ENCODE assay signal across 8 mouse cellular contexts in genomic region chr3:68576431-68576830, GRCm38 (mm10).
DNase-seq lines count a peak whose midpoint lies in the region; ATAC-seq and TF ChIP-seq lines count a peak whose summit lies in the region.

No protein-coding gene starts in this region.

- peak overlapping the region; percentile 31 for H3K4me3 ChIP-seq in heart, embryonic 10.5 days
- peak overlapping the region; percentile 6; the same call in 1 of the 2 replicates for H3K4me3 ChIP-seq in midbrain, embryonic 16.5 days (ENCODE audit: low read depth, low read length)

- peak; percentile 22 for ATAC-seq in frontal cortex, adult (ENCODE audit: low TSS enrichment)
- ATAC-seq in midbrain, embryonic 16.5 days: no peak

- H3K9ac ChIP-seq in midbrain, embryonic 16.5 days (ENCODE audit: low read depth, low read length): peak overlapping the region; percentile 50

- H3K27ac ChIP-seq in heart, embryonic 10.5 days: peak overlapping the region; percentile 79
- H3K27ac ChIP-seq in midbrain, embryonic 16.5 days (ENCODE audit: low read length): peak overlapping the region; percentile 60

- H3K4me1 ChIP-seq in heart, embryonic 10.5 days: peaks cover 70% of the 10 kb centered on the region
- peaks cover 36% of the 10 kb centered on the region for H3K4me1 ChIP-seq in midbrain, embryonic 16.5 days (ENCODE audit: control insufficient read depth, insufficient read depth, low read length)

- no peaks in the 10 kb centered on the region for H3K9me3 ChIP-seq in heart, embryonic 10.5 days
- H3K9me3 ChIP-seq in midbrain, embryonic 16.5 days (replicated peaks; ENCODE audit: control insufficient read depth, low read length, poor library complexity, severe bottlenecking): no peaks in the 10 kb centered on the region

- TF ChIP-seq POLR2A in brain, embryonic 14.5 days (IDR thresholded peaks at IDR 0.05; ENCODE audit: borderline replicate concordance, extremely low read depth, insufficient read depth, insufficient read length, poor library complexity, severe bottlenecking): no peak

- 15% methylated on average over 7 of the region's 7 CpGs for WGBS in heart, embryonic 10.5 days
- WGBS in midbrain, embryonic 16.5 days: 8% methylated on average over 7 of the region's 7 CpGs

- H3K36me3 ChIP-seq in heart, embryonic 10.5 days: no peaks in the 10 kb centered on the region
- no peaks in the 10 kb centered on the region for H3K36me3 ChIP-seq in midbrain, embryonic 16.5 days (ENCODE audit: control insufficient read depth, insufficient read depth, low read length)

- no peak for TF ChIP-seq CTCF in brain, embryonic 14.5 days (IDR thresholded peaks at IDR 0.05; ENCODE audit: borderline replicate concordance, extremely low read depth, insufficient read depth, insufficient read length)

- peak overlapping the region; percentile 60 for H3K4me2 ChIP-seq in midbrain, embryonic 16.5 days (ENCODE audit: low read length)

- no peaks in the 10 kb centered on the region for H3K27me3 ChIP-seq in heart, embryonic 10.5 days (ENCODE audit: insufficient read depth, poor library complexity, severe bottlenecking)
- H3K27me3 ChIP-seq in midbrain, embryonic 16.5 days (ENCODE audit: control insufficient read depth, insufficient read depth, low read depth, low read length): no peaks in the 10 kb centered on the region

- peak; percentile 82 for DNase-seq in heart, embryonic 10.5 days (ENCODE audit: low spot score)
- DNase-seq in heart, postnatal 25 days (ENCODE audit: low spot score): no peak
- peak; percentile 94 for DNase-seq in brain, embryonic 14.5 days (ENCODE audit: low read depth)
- peak; percentile 91 for DNase-seq in layer of hippocampus, adult 9-11 months
- no peak for DNase-seq in urinary bladder, adult 2 months (ENCODE audit: low spot score)
- no peak for DNase-seq in spleen, postnatal 10 days (ENCODE audit: low spot score in 2 of 2)

- intact Hi-C loops in heart, postnatal 25 days (cut with DNase I): no loop called here

Comparison
In these comparisons a context has a peak if more than half of its experiments do, and no peak if none do; other contexts are left out.
1. DNase-seq: peak in heart, embryonic 10.5 days (single experiment), brain, embryonic 14.5 days (single experiment) and layer of hippocampus, adult 9-11 months (single experiment); none in heart, postnatal 25 days (single experiment), urinary bladder, adult 2 months (single experiment) and spleen, postnatal 10 days (0 of 2).